Mouse (Mus musculus) adipocyte (in vitro differentiated cells): Measurements from ENCODE around the gene Klc1.

Experiments used
- DNase-seq: peaks from one replicate; pipeline ENCODE4 v3.0.0-alpha.2; 2016; ENCODE audit warnings: low spot score

Klc1 gene

GRCm38 (mm10) chr12:111813766-111814617 is 55.3 kb downstream of the Klc1 start, which contains the start of the genes Xrcc3 and Zfyve21:
Gene Xrcc3, minus strand, starts transcription at chr12:111813873.
Gene Zfyve21, plus strand, starts transcription at chr12:111814170.
- peak; percentile 99 for DNase-seq

GRCm38 (mm10) chr12:111814769-111815762 is 56.4 kb downstream of the Klc1 start:
- no peak for DNase-seq

- no peak for DNase-seq
These were observed 57.9 kb downstream of the Klc1 start for GRCm38 (mm10) chr12:111816528-111816927.

DNA sequence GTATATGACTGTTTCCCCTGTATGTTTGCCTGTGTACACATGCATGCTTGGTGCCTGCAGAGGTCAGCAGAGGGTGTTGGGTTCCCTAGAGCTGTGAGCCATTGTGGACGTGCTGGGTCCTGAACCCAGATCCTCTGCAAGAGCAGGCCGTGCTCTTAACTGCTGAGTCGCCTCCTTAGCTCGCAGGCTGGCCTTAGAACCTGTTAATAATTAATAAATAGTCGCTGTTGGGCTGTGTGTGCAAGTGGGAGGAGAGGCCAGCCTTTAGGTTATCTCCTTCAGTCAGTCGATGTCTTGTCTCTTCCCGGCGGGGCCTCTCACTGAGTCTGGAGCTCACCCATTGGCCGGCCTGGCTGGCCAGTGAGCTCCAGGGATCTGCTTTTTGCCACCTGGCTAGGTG is 58.3 kb downstream of the Klc1 start:
- DNase-seq = no peak

DNA sequence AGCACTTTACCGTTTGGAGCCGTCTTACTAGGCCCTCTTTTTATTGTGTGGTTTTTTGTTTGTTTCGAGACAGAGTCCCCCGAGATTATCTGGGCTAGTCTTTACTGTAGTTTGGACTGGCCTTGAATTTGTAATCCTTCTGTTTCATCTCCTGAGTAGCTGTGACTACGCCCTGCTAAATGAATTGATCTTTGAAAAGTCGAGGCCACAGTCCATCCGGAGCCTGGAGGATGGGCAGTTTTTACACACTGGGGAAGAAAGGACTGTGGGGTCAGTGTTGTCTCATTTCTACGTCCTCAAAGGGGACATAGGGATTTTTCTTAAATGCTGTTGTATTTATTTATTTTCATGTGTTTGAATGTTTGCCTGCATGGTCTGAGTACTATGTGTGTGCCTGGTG is 59.3 kb downstream of the Klc1 start:
- no peak for DNase-seq

GRCm38 (mm10) chr12:111819936-111820335 is 61.3 kb downstream of the Klc1 start:
- no peak for DNase-seq

DNA sequence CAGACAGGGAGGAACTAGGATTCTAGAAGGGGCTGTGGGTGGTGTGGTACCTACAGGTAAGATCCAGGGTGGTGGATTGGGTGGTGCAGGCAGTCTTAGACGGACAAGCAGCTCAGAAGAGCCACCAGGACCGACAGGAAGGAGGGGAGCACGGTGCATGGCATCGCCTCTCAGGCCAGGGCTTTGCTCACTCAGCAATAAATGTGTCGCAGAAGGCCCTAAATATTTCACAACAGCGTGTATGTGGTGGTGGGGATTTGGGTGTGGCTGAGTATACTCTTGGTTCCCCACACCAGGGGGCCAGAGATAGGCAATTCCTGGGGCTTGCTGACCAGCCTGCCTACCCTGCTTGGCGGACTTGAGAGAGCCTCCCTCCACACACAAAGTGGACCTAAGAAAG is 62.1 kb downstream of the Klc1 start:
- DNase-seq = no peak

GRCm38 (mm10) chr12:111821931-111822330 is 63.3 kb downstream of the Klc1 start:
- no peak for DNase-seq

- no peak for DNase-seq
These were observed 68.9 kb downstream of the Klc1 start for GRCm38 (mm10) chr12:111827556-111827955.

- DNase-seq = no peak
These were observed 70.8 kb downstream of the Klc1 start for GRCm38 (mm10) chr12:111829447-111829846.

DNA sequence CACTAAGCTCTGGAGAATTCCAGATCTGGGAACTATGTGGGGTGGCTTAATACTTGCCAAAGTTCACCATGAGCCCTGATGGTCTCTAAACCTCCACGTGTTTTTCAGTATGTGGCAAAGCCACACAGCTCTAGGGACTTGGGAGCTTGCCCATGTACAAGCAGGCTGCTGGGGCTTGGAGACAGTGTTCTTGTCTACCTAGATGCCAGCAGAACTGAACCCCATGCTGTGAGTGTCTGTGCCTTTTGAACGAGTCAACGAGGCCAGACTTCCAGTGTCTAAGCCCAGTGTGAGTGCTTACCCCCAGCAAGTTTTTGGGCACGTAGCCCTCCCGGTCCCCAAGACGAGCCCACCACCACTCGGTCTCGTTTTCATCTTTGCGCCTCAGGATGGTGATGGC is 71.3 kb downstream of the Klc1 start:
- DNase-seq = no peak

DNA sequence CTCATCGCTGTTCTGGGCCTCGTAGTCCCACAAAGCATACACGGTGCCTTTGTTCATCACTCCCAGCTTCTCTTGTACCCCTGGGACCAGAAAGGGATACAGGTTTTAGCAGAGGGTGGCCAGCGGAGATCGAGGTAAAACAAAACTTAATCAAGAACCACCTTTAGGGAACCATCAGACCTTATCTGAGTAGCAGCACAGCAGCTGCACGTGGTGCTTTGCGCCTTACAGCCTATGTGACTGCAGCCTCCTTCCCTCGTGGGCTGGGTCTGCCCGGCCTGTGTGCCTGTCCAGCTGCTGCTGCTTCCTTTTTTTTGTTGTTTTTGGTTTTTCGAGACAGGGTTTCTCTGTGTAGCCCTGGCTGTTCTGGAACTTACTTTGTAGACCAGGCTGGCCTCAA is 71.7 kb downstream of the Klc1 start:
- DNase-seq = no peak

- no peak for DNase-seq
These were observed 74.0 kb downstream of the Klc1 start for GRCm38 (mm10) chr12:111832643-111833042.

- DNase-seq = no peak
These were observed 74.8 kb downstream of the Klc1 start for GRCm38 (mm10) chr12:111833457-111833856.

DNA sequence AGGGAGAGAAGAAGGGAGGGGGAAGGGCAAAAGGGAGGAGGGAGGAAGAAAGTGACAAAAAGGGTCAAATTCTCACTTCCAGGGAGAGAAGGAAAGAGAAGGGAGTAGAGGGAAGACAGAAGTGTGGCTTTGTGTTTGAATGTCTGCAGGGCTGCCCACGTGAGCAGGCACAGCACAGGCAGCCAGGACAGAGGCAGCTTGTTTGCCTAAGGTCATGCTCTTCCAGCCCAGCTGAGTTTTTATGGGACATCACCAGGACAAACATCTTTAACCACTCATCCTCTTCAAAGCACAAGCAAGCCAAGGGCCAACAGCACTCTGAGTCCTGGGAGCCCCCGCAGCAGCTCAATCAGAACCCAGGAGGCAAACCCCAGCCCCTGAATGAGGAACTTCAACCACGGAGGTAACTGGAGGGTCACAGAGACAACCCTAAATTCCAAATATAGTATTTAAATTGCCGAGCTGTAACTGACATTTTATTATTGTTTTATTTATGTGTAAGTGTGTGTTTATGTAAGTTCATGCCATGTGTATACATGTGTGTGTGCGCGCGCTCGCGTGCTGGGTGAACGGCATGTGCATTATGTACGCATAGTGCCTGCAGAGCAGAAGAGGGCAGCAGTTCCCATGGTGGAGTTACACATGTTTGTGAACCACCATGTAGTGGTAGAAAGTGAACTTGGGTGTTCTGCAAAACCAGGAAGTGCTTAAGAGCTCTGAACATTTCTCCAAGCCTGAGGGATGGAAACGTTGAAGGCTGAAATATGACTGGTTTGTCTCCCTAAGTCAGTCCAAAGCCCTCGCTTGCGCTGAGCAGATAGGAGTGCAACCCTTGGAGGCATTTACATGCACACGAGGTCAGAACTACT is 84.2 kb downstream of the Klc1 start:
- no peak for DNase-seq

DNA sequence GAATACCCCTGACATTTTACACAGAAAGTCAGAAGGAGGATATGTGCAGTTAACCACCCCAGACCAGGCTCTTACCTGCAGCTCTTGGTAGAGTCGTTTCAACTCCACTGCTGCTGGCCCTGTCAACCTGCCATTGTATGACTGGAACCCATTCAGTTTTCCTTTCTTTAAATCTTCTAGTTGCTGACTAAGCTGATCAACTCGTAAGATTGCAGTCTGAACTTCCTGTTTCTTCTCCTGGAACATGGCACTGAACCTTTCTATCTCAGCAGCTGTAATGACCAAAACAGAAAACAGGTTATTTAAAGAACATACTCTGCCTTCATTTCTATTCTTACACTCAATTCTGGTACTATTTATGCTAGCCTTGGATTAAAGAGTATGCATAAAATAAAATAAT is 84.8 kb downstream of the Klc1 start:
- no peak for DNase-seq

- no peak for DNase-seq
These were observed 87.3 kb downstream of the Klc1 start for GRCm38 (mm10) chr12:111845953-111846352.

- no peak for DNase-seq
These were observed 88.2 kb downstream of the Klc1 start for GRCm38 (mm10) chr12:111846815-111847214.

DNA sequence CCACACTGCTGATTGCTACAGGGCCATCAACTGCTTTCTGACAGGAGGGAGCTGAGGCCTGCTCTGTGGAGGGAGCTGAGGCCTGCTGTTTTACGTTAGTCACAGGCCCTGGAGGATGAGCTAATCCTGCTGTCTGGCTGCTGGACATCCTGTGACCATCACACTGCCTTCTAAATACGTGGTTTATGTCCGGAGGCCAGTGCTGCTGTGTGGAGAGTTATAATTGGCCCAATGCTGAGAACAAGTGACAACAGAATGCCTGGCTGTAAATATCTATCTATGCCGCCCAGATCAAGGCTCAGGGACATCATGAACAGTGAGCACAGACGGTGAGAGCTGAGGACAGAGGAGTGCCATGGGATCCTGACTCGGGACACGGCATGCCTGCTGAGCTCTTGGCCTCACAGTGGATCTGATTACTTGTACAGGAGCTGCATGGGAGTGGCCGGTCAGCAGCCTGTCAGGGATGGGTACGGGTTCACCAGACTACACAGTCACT is 89.7 kb downstream of the Klc1 start:
- DNase-seq = peak; percentile 16

DNA sequence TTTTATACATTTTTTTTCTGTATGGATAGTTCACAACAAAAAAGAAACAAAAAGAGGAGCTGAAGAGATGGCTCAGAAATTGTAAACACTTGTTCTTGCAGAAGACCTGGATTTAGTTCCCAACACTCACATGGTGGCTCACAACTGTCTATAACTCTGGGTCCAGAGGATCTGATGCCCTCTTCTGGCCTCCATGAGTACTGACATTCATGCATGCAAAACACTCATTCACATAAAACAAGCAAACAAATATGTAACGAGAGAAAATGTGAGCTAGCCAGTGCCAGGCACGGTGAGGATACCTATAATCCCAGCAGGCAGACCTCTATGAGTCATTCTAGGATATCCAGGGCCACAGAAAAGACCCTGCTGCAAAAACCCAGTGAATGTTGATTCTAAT is 92.6 kb downstream of the Klc1 start:
- no peak for DNase-seq

- DNase-seq = no peak
These were observed 93.1 kb downstream of the Klc1 start for GRCm38 (mm10) chr12:111851745-111852144.
